Mouse (Mus musculus): ENCODE results near the gene Nedd9. TPM values are rescaled to one million over a fixed set of nuclear protein-coding genes. Genes with fewer than 3 reads are reported as not detected.

Gene Nedd9
- polyA plus RNA-seq, 1 experiment from 2014 or later, result 17.2 TPM

GRCm38 (mm10) chr13:41324631-41325030, 162.5 kb downstream of the Nedd9 start:
- DNase-seq (ENCODE audit: low spot score), result no peak
- H3K27me3 ChIP-seq (ENCODE audit: insufficient read depth, poor library complexity, severe bottlenecking), result no peaks in the 10 kb centered on the region
- no peaks in the 10 kb centered on the region for H3K9me3 ChIP-seq
- H3K4me1 ChIP-seq (replicated peaks), result peaks cover 22% of the 10 kb centered on the region
- no peak overlapping the region for H3K27ac ChIP-seq
- H3K36me3 ChIP-seq, result peaks cover 5% of the 10 kb centered on the region; the same call in 1 of the 2 replicates
- 86% methylated on average over 4 of the region's 4 CpGs for WGBS
- no peak overlapping the region for H3K4me3 ChIP-seq

- H3K4me1 ChIP-seq (replicated peaks), result 0 out of 2 replicates have a peak, but pooled peaks cover 4% of the 10 kb centered on the region
- no peaks in the 10 kb centered on the region for H3K9me3 ChIP-seq
- H3K27me3 ChIP-seq (ENCODE audit: insufficient read depth, poor library complexity, severe bottlenecking), result no peaks in the 10 kb centered on the region
- peaks cover 23% of the 10 kb centered on the region for H3K36me3 ChIP-seq
- H3K4me3 ChIP-seq, result no peak overlapping the region
- H3K27ac ChIP-seq, result 0 out of 2 replicates have a peak overlapping the region, but pooled peaks have one; percentile 43
- WGBS, result 91% methylated on average over 3 of the region's 3 CpGs
- no peak for DNase-seq (ENCODE audit: low spot score)
Measured at GRCm38 (mm10) chr13:41321433-41321832, 165.7 kb downstream of the Nedd9 start.

GRCm38 (mm10) chr13:41320749-41321148, 166.4 kb downstream of the Nedd9 start:
- Histone ChIP-seq H3K27me3 (ENCODE audit: insufficient read depth, poor library complexity, severe bottlenecking) (no peaks in the 10 kb centered on the region), H3K4me1 (replicated peaks) (0 out of 2 replicates have a peak, but pooled peaks cover 4% of the 10 kb centered on the region), H3K36me3 (peaks cover 29% of the 10 kb centered on the region), H3K4me3 (no peak overlapping the region), H3K9me3 (no peaks in the 10 kb centered on the region), H3K27ac (0 out of 2 replicates have a peak overlapping the region, but pooled peaks have one; percentile 43)
- DNase-seq (ENCODE audit: low spot score), result no peak
- 81% methylated on average over 5 of the region's 5 CpGs for WGBS

- 58% methylated on average over 10 of the region's 10 CpGs for WGBS
- no peaks in the 10 kb centered on the region for H3K36me3 ChIP-seq
Measured at GRCm38 (mm10) chr13:41302716-41303115, 184.4 kb downstream of the Nedd9 start.

GRCm38 (mm10) chr13:41300037-41300436, 187.1 kb downstream of the Nedd9 start:
- Histone ChIP-seq H3K9me3 (no peaks in the 10 kb centered on the region), H3K4me1 (replicated peaks) (peaks cover 38% of the 10 kb centered on the region), H3K27me3 (ENCODE audit: insufficient read depth, poor library complexity, severe bottlenecking) (peaks cover 25% of the 10 kb centered on the region), H3K4me3 (no peak overlapping the region), H3K27ac (no peak overlapping the region), H3K36me3 (no peaks in the 10 kb centered on the region)
- no peak for DNase-seq (ENCODE audit: low spot score)
- WGBS, result 71% methylated on average over 4 of the region's 4 CpGs

More at GRCm38 (mm10) chr13:41302716-41303115, 184.4 kb downstream of the Nedd9 start:
- peaks cover 23% of the 10 kb centered on the region for H3K4me1 ChIP-seq (replicated peaks)
- no peak overlapping the region for H3K27ac ChIP-seq
- H3K9me3 ChIP-seq, result no peaks in the 10 kb centered on the region
- H3K4me3 ChIP-seq, result no peak overlapping the region
- DNase-seq (ENCODE audit: low spot score), result peak; percentile 66
- H3K27me3 ChIP-seq (ENCODE audit: insufficient read depth, poor library complexity, severe bottlenecking), result peaks cover 20% of the 10 kb centered on the region

GRCm38 (mm10) chr13:41298996-41299395, 188.2 kb downstream of the Nedd9 start:
- Histone ChIP-seq H3K4me3 (no peak overlapping the region), H3K27me3 (ENCODE audit: insufficient read depth, poor library complexity, severe bottlenecking) (peaks cover 25% of the 10 kb centered on the region), H3K27ac (no peak overlapping the region), H3K36me3 (no peaks in the 10 kb centered on the region), H3K4me1 (replicated peaks) (peaks cover 40% of the 10 kb centered on the region), H3K9me3 (no peaks in the 10 kb centered on the region)
- WGBS, result 15% methylated on average over 5 of the region's 5 CpGs
- DNase-seq (ENCODE audit: low spot score), result peak; percentile 32

GRCm38 (mm10) chr13:41298533-41298932, 188.6 kb downstream of the Nedd9 start:
- WGBS, result 42% methylated on average over 2 of the region's 2 CpGs
- Histone ChIP-seq H3K36me3 (no peaks in the 10 kb centered on the region), H3K4me3 (no peak overlapping the region), H3K27me3 (ENCODE audit: insufficient read depth, poor library complexity, severe bottlenecking) (peaks cover 25% of the 10 kb centered on the region), H3K9me3 (no peaks in the 10 kb centered on the region), H3K27ac (no peak overlapping the region), H3K4me1 (replicated peaks) (peaks cover 44% of the 10 kb centered on the region)
- DNase-seq (ENCODE audit: low spot score), result no peak

- no peak overlapping the region for H3K4me3 ChIP-seq
- DNase-seq (ENCODE audit: low spot score), result peak; percentile 21
- H3K27ac ChIP-seq, result no peak overlapping the region
- no peaks in the 10 kb centered on the region for H3K9me3 ChIP-seq
- no peaks in the 10 kb centered on the region for H3K36me3 ChIP-seq
- peaks cover 49% of the 10 kb centered on the region for H3K4me1 ChIP-seq (replicated peaks)
- peaks cover 20% of the 10 kb centered on the region for H3K27me3 ChIP-seq (ENCODE audit: insufficient read depth, poor library complexity, severe bottlenecking)
- WGBS, result 57% methylated on average over 10 of the region's 10 CpGs
Measured at GRCm38 (mm10) chr13:41296396-41296795, 190.8 kb downstream of the Nedd9 start.

GRCm38 (mm10) chr13:41295886-41296285, 191.3 kb downstream of the Nedd9 start:
- no peak overlapping the region for H3K27ac ChIP-seq
- WGBS, result 71% methylated on average over 6 of the region's 6 CpGs
- no peaks in the 10 kb centered on the region for H3K9me3 ChIP-seq
- no peaks in the 10 kb centered on the region for H3K36me3 ChIP-seq
- H3K4me1 ChIP-seq (replicated peaks), result peaks cover 49% of the 10 kb centered on the region
- peaks cover 15% of the 10 kb centered on the region for H3K27me3 ChIP-seq (ENCODE audit: insufficient read depth, poor library complexity, severe bottlenecking)
- no peak for DNase-seq (ENCODE audit: low spot score)
- H3K4me3 ChIP-seq, result no peak overlapping the region

GRCm38 (mm10) chr13:41293595-41293994, 193.6 kb downstream of the Nedd9 start:
- Histone ChIP-seq H3K4me3 (no peak overlapping the region), H3K9me3 (no peaks in the 10 kb centered on the region), H3K27me3 (ENCODE audit: insufficient read depth, poor library complexity, severe bottlenecking) (peaks cover 6% of the 10 kb centered on the region; the same call in 1 of the 2 replicates), H3K36me3 (no peaks in the 10 kb centered on the region), H3K4me1 (replicated peaks) (peaks cover 29% of the 10 kb centered on the region), H3K27ac (peak overlapping the region; percentile 23; the same call in 1 of the 2 replicates)
- DNase-seq (ENCODE audit: low spot score), result peak; percentile 14
- 32% methylated on average over 5 of the region's 5 CpGs for WGBS

GRCm38 (mm10) chr13:41291466-41291974, 195.6 kb downstream of the Nedd9 start:
- no peak overlapping the region for H3K27ac ChIP-seq
- no peaks in the 10 kb centered on the region for H3K27me3 ChIP-seq (ENCODE audit: insufficient read depth, poor library complexity, severe bottlenecking)
- no peaks in the 10 kb centered on the region for H3K36me3 ChIP-seq
- peaks cover 27% of the 10 kb centered on the region for H3K4me1 ChIP-seq (replicated peaks)
- no peak overlapping the region for H3K4me3 ChIP-seq
- no peak for DNase-seq (ENCODE audit: low spot score)
- 87% methylated on average over 4 of the region's 4 CpGs for WGBS
- H3K9me3 ChIP-seq, result no peaks in the 10 kb centered on the region

- Histone ChIP-seq H3K4me3 (no peak overlapping the region), H3K4me1 (replicated peaks) (peaks cover 7% of the 10 kb centered on the region; the same call in 1 of the 2 replicates), H3K27me3 (ENCODE audit: insufficient read depth, poor library complexity, severe bottlenecking) (no peaks in the 10 kb centered on the region), H3K9me3 (no peaks in the 10 kb centered on the region), H3K36me3 (no peaks in the 10 kb centered on the region), H3K27ac (no peak overlapping the region)
- 73% methylated on average over 3 of the region's 3 CpGs for WGBS
- DNase-seq (ENCODE audit: low spot score), result no peak
Measured at GRCm38 (mm10) chr13:41286285-41286684, 200.9 kb downstream of the Nedd9 start.

- H3K36me3 ChIP-seq, result no peaks in the 10 kb centered on the region
- no peaks in the 10 kb centered on the region for H3K9me3 ChIP-seq
- WGBS, result 79% methylated on average over 4 of the region's 4 CpGs
- no peak overlapping the region for H3K27ac ChIP-seq
- peaks cover 7% of the 10 kb centered on the region; the same call in 1 of the 2 replicates for H3K4me1 ChIP-seq (replicated peaks)
- DNase-seq (ENCODE audit: low spot score), result no peak
- H3K27me3 ChIP-seq (ENCODE audit: insufficient read depth, poor library complexity, severe bottlenecking), result no peaks in the 10 kb centered on the region
- no peak overlapping the region for H3K4me3 ChIP-seq
Measured at GRCm38 (mm10) chr13:41285448-41285847, 201.7 kb downstream of the Nedd9 start.

Measured in hindbrain, embryonic 10.5 days (tissue).